Mouse (Mus musculus) stomach, postnatal 0 days (tissue): ENCODE results near the gene Capn10.

Experiments
- CTCF ChIP-seq: IDR thresholded peaks from 2 replicates; pipeline ENCODE4 v1.5.1; 2016; ENCODE audit warnings: antibody characterized with exemption, low read depth, mild to moderate bottlenecking, moderate library complexity
- EP300 ChIP-seq: optimal IDR thresholded peaks from 2 replicates; pipeline ENCODE3; 2016; ENCODE audit warnings: antibody characterized with exemption

GRCm38 (mm10) chr1:92976141-92976566 is 42.0 kb downstream of the Capn10 start:
- no peak for TF ChIP-seq CTCF
- TF ChIP-seq EP300 = no peak
